Mouse (Mus musculus) splenic B cell, adult 2 months (primary cell): ENCODE measurements at regions not wholly inside any gene's neighbourhood (a gene's known extent, or its start where the extent isn't known, plus 50 kb on each side); places are given as distances from the start of the nearest gene placed in this dataset.

Experiments
- DNase-seq: peaks from one replicate; pipeline ENCODE4 v3.0.0-alpha.2; 2011; ENCODE audit warnings: low read depth, low spot score
- H3K27me3 ChIP-seq: 2 replicates; pipeline ENCODE4 v1.6.1; 2012; ENCODE audit warnings: mild to moderate bottlenecking, low read length, moderate library complexity, mixed read lengths; ENCODE audit not compliant: control insufficient read depth, poor library complexity, insufficient read depth, severe bottlenecking
- H3K36me3 ChIP-seq: 2 replicates; pipeline ENCODE4 v1.6.1; 2012; ENCODE audit warnings: mild to moderate bottlenecking, low read length, moderate library complexity, mixed read lengths; ENCODE audit not compliant: control insufficient read depth, poor library complexity, insufficient read depth, severe bottlenecking

DNA sequence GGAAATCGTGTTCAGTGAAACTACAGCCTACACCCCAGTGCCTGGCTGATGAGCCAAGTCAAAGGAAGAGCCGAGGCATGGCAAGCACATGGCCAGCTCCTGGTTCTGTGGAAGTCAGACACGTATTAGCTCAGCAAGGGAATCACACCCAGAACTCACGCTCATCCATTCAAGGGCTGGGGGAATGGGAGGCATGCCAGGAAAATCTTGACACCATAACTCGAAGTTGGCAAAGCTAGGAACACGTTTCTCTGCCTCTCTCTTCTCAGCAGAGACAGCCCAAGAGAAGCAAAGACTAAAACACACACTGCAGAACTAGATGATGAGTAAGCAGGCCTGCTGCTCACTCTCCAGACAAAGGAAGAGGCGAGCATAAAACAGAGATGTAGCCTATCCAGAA, 53.5 kb upstream of the Ypel5 start:
- no peaks in the 10 kb centered on the region for H3K27me3 ChIP-seq
- H3K36me3 ChIP-seq: no peaks in the 10 kb centered on the region
- no peak for DNase-seq

GRCm38 (mm10) chr17:72781786-72782185, 54.5 kb upstream of the Ypel5 start:
- peak; percentile 68 for DNase-seq
- no peaks in the 10 kb centered on the region for H3K27me3 ChIP-seq
- no peaks in the 10 kb centered on the region for H3K36me3 ChIP-seq

DNA sequence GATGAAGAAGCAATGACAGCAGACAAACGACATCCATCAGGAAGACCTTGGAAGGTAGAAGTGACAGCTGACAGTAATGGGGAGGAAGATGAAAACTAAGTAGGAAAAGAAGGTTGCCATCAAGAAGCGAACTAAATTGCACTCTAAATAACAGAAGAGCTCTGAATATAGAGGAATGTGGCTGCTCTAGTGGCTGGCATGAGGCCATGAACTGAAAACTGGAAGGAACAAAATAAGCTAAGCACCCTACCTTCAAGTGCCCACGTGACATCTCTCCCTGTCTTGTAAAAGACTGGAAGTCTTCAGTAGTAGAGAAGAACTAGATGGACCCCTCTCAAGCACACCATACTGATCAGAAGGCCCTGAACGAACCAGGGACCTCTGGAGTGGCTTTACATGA, 68.0 kb upstream of the Ypel5 start:
- Histone ChIP-seq H3K27me3 (no peaks in the 10 kb centered on the region), H3K36me3 (no peaks in the 10 kb centered on the region)
- no peak for DNase-seq

DNA sequence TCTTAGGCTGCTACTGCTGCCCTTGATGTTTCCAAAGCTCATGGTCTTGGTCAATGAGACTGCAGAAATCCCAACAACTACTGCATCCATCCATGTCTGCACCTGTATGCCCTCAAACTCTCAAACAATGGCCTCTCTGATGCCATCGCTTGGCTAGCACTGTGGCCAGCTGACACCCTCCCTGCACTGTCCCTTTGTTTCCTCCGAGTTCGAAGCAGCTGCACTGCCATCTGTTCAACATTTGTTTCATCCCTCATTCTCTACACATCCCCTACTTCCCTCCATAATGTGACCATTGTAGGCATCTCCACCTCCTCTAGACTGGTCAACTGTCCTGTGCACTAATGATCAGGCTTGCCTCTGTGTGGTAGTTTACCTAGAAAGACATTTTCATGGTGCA, 75.3 kb upstream of the Ypel5 start:
- DNase-seq: no peak
- Histone ChIP-seq H3K27me3 (no peaks in the 10 kb centered on the region), H3K36me3 (no peaks in the 10 kb centered on the region)

- Histone ChIP-seq H3K36me3 (no peaks in the 10 kb centered on the region), H3K27me3 (no peaks in the 10 kb centered on the region; the same call in 1 of the 2 replicates)
- no peak for DNase-seq
Observed at GRCm38 (mm10) chr17:72746411-72746810, 89.8 kb upstream of the Ypel5 start.

- Histone ChIP-seq H3K36me3 (no peaks in the 10 kb centered on the region), H3K27me3 (no peaks in the 10 kb centered on the region; the same call in 1 of the 2 replicates)
- no peak for DNase-seq
Observed at GRCm38 (mm10) chr17:72733006-72733405, 103.2 kb upstream of the Ypel5 start.

- Histone ChIP-seq H3K36me3 (no peaks in the 10 kb centered on the region), H3K27me3 (no peaks in the 10 kb centered on the region; the same call in 1 of the 2 replicates)
- no peak for DNase-seq
Observed at GRCm38 (mm10) chr17:72731691-72732090, 104.6 kb upstream of the Ypel5 start.

DNA sequence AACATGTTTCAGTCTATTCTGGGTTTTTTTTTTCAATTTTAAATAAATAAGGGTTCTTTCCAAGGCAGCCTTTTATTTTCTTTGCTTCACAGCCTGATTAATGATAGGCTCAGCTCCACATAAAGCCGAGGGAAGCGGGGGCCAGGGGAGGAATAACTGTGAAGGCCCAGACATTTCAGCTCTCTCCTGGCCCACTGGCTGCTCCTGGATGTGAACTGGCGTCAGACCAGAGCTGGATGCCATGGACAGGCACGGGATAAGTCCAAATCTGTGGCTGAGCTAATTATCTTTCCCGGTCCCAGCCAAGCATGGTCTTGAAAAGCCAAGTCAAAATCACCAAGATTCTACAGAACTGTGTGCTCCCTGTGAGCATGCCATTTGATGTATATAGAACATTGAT, 105.1 kb upstream of the Ypel5 start:
- H3K36me3 ChIP-seq: no peaks in the 10 kb centered on the region
- DNase-seq: no peak
- H3K27me3 ChIP-seq: no peaks in the 10 kb centered on the region; the same call in 1 of the 2 replicates

DNA sequence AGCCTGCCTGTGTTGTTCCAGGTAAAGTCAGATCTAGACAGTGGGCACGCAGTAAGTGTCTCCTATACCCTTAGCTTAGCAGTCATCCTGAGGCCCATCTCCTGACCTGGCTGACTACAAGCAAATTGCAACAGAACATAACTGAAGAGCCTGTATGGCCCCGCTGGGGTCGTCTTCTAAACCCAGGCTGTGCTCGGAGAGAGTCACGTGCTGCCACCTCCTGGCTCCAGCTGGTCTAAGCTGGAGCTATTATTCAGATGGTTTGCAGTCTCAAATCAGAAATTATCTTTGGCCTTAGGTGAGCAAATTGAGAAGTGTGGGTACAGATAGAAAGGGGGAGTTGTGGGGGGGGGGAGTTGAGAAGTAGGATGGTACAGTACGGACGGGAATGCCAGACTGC, 115.5 kb upstream of the Ypel5 start:
- DNase-seq: no peak
- Histone ChIP-seq H3K36me3 (no peaks in the 10 kb centered on the region), H3K27me3 (no peaks in the 10 kb centered on the region)

DNA sequence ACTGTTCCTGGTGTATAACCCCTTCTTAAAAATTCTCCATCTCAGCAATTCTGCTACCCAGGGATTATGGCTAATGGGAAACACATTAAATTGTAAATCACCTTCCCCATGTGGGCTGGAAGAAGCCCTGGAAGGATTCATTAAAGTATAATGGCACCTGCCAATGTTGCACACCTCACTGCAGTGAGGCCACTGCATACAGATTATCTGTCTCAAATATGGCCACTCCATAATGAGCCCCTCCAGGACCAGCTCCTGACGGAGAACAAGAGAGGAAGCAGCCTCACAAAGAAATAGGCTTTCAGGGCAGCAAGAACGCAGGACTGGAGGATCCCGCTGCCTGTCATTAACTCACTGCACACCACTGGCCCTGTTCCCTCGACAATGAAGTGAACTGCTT, 115.2 kb upstream of the Alk start:
- Histone ChIP-seq H3K27me3 (no peaks in the 10 kb centered on the region), H3K36me3 (no peaks in the 10 kb centered on the region)
- no peak for DNase-seq

DNA sequence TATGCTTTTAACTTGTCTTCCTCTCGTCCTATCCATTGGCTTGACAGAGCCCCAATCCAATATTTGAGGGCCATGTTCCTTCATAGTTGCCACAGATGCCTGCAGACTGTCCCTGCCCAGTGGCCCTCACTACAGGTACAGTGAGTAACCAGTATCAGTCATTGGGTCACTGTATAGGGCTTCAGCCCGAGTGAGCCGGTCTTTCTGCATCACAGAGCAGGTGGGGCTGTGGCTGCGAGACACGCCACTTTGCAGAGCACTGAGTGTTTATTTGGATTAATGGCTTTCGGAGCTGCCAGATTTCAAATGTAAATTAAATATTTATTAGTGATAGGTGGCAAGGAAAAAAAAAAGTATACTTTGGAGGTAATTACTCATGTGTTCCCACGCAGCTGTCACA, 87.2 kb upstream of the Alk start:
- Histone ChIP-seq H3K36me3 (no peaks in the 10 kb centered on the region), H3K27me3 (no peaks in the 10 kb centered on the region)
- DNase-seq: no peak

DNA sequence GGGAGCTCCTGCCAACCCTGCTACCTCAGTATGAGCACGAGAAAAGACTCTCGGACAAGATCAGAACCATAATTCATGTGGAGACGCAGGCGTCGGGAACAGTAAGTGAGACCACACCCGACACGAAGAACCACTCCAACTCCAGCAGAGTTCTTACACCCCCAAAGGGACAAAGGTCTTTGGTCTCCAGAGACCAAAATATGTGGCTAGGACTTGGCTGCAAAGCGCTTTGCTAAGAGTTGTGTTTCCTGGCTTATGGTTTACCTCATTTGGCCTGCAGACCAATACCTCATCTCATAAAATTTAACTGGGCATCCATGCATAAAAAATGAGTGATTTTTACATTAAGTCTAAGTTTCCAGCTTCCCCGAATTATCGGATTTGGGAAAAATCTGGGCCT, 85.2 kb upstream of the Alk start:
- DNase-seq: no peak
- no peaks in the 10 kb centered on the region for H3K36me3 ChIP-seq
- H3K27me3 ChIP-seq: no peaks in the 10 kb centered on the region

DNA sequence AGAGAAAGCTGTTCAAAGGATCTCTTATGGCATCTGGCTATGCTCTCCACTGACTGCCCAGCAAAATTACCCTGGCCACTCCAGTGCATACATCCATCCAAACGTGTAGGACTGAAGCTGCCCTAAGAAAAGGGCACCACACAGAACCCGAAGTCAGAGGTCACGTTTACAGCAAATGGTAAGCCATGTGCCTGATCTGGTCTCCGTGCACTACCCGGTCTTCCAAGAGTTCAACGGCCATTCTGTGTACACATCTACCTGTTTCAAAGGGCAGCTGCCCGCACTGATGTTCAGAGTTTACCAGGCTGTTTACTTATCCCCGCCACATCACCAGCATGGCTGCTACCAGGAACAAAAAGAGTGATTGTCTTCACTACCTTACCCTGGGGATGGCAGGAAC, 84.4 kb upstream of the Alk start:
- H3K27me3 ChIP-seq: no peaks in the 10 kb centered on the region
- no peak for DNase-seq
- H3K36me3 ChIP-seq: no peaks in the 10 kb centered on the region

GRCm38 (mm10) chr17:72674658-72675057, 70.2 kb upstream of the Alk start:
- no peak for DNase-seq
- H3K36me3 ChIP-seq: no peaks in the 10 kb centered on the region
- H3K27me3 ChIP-seq: no peaks in the 10 kb centered on the region; the same call in 1 of the 2 replicates

DNA sequence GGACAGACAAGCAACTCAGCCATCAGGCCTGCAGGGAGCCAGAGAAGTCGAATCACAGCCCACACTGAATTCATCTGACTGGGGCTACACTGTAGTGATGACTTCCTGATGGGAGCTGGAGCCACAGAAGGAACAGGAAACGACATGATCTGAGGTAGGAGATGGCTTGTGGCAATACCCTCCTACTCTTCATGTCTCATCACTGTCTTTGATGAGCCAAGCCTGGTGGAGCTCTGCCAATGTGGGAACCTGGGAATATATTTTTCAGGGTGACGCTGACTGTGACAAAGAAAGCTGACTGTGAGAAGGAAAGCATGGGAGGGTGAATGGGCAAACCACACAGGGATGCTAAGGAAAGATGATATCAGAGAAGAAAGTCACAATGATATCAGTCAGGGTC, 67.6 kb upstream of the Alk start:
- DNase-seq: no peak
- no peaks in the 10 kb centered on the region; the same call in 1 of the 2 replicates for H3K27me3 ChIP-seq

DNA sequence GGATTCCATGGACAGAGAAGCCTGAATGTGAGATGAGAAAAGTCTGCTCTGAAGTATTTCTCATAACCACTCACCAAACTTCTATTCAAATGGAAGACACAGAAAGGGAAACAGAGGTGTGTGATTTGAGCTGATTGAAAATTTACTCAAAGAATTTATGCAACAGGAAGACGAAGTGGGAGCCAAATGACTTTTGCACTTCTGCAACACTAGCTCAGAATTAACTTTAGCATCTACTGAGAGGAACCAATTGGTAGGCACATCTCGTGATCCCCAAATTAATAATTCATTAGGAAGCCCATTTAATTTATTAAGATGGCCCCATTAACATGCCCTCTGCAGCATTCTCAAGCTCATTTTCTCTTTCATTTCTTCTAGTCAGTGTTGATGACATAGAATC, 62.5 kb upstream of the Alk start:
- H3K36me3 ChIP-seq: no peaks in the 10 kb centered on the region
- no peak for DNase-seq
- H3K27me3 ChIP-seq: no peaks in the 10 kb centered on the region

More for the DNA sequence above, 67.6 kb upstream of the Alk start:
- H3K36me3 ChIP-seq: no peaks in the 10 kb centered on the region
